Mouse (Mus musculus): ENCODE measurements around the gene Nell2. TPM values are rescaled to one million over a fixed set of nuclear protein-coding genes. Genes with fewer than 3 reads are reported as not detected.

The Nell2 gene
- 0.18 and 0.34 TPM in 2 replicates for polyA plus RNA-seq (2012; rRNA removed)

DNA sequence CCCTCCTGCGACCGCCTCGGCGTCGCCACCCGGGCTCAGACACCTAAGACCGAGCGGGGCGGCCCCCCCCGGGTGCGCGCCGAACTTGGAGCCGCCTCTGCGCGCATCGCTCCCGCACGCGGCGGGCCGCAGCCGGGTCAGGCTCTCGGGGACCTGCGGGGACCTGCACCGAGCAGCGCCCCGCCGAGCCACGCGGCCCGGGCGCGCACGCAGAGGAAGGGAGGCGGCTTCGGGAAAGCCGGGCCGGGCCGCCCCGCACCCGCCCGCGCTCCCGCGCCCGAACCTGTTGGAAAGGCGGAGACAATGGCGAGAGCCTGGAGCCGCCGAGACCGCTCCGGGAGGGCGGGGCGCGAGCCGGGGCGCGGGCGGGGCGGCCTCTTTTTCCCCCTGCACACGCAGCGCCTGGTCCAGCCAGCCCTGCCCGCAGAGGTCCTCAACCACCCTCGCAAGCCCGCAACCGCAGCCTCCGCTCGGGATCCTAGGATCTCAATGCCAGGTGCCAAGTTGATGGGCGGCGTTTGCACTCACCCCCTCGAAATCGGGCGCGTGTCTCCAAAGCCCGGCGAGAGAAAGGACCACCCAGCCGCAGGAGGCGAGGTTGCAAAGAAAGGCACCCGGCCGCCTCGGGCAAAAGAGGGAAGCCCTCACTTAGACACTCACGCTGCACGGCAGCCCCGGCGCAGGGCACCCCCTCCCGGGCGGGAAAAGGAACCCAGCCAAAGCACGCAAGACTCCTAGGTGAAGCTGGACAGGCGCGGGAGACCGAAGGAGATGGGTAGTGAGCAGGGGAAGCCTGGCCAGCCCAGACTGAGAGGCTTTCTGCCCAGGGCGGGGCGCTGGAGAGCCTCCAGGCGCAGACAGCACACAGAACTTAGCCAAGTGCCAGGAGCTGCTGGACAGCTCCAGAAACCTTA is at the start of gene Nell2:
TSS of gene Nell2 (minus strand) at position 612 of the 914 bp plus-strand sequence.

Other genes starting within 250 kb of the Nell2 start
- not detected in 2 replicates for gene Dbx2, start 127.4 kb upstream of the Nell2 start, polyA plus RNA-seq (2012; rRNA removed)